In genomic region chr13:20118909-20119308, GRCm38 (mm10) we compare ENCODE assay signal across 16 mouse cellular contexts.
"Had no signal": no experiment of that assay in that cellular context is flagged by ENCODE, and none has a peak within 500 bp of the region (broad histone marks: within the 10 kb centered on the region; RNA-seq: fewer than 3 reads in every experiment).

No protein-coding gene starts in this region.

- H3K4me3 ChIP-seq: neural tube, embryonic 13.5 days; neural tube, embryonic 15.5 days; stomach, embryonic 15.5 days had no signal

- DNase-seq: retina, postnatal 1 day; right cerebral cortex, adult 18-20 months; right cerebral cortex, postnatal 14 days; right cerebral cortex, postnatal 25 days; right cerebral cortex, postnatal 4 days; spleen, adult 18-20 months; thymus, adult 18-20 months; thymus, adult 2 months; thymus, postnatal 14 days; thymus, postnatal 25 days; thymus, postnatal 36 days; thymus, postnatal 4 days had no signal

- H3K27ac ChIP-seq: neural tube, embryonic 13.5 days; neural tube, embryonic 15.5 days; stomach, embryonic 15.5 days; stomach, postnatal 0 days had no signal
